ENCODE assay signal across 28 mouse cellular contexts in the genomic region with DNA sequence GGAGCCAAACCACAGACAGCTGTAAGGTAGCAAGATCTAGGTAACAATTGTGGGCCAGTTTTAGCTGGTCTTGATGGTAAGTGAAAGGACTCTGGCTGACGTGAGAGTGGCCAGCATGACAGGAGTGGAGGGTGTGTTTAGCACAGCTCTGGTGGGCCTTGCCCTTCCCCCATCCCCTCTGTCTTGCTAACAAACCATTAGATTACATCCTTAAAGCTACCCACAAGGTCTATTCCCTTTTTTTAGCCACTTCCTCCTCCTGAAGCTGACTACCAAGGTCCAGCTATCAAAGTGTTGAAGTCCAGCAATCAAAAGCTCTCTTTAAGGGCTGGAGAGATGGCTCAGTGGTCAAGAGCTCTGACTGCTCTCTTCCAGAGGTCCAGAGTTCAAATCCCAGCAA.
DNase-seq lines count a peak whose midpoint lies in the region; ATAC-seq lines count a peak whose summit lies in the region.
"Had no signal": no experiment of that assay in that cellular context is flagged by ENCODE, and none has a peak within 500 bp of the region (broad histone marks: within the 10 kb centered on the region; RNA-seq: fewer than 3 reads in every experiment).

No protein-coding gene starts in this region.

- no peak overlapping the region for H3K27ac ChIP-seq in kidney, embryonic 14.5 days (ENCODE audit: low read depth, low read length)
- no peak overlapping the region for H3K27ac ChIP-seq in hindbrain, embryonic 16.5 days (ENCODE audit: low read depth, low read length)
- H3K27ac ChIP-seq: embryonic facial prominence, embryonic 10.5 days; embryonic facial prominence, embryonic 13.5 days; forebrain, embryonic 10.5 days; forebrain, embryonic 15.5 days; hindbrain, embryonic 10.5 days; hindbrain, embryonic 13.5 days; hindbrain, postnatal 0 days had no signal

- no peaks in the 10 kb centered on the region for H3K36me3 ChIP-seq in kidney, embryonic 14.5 days (ENCODE audit: control insufficient read depth, insufficient read depth, low read length)
- no peaks in the 10 kb centered on the region for H3K36me3 ChIP-seq in hindbrain, embryonic 16.5 days (ENCODE audit: control insufficient read depth, insufficient read depth, low read length)
- H3K36me3 ChIP-seq: embryonic facial prominence, embryonic 10.5 days; embryonic facial prominence, embryonic 13.5 days; forebrain, embryonic 10.5 days; forebrain, embryonic 15.5 days; hindbrain, embryonic 10.5 days; hindbrain, embryonic 13.5 days had no signal

- peak; percentile 83 for DNase-seq in heart, adult 11 months
- no peak for DNase-seq in heart, postnatal 10 days
- DNase-seq in testis, postnatal 10 days (ENCODE audit: low spot score), result peak; percentile 30
- no peak for DNase-seq in testis, postnatal 14 days (ENCODE audit: low spot score)
- DNase-seq: adrenal gland, adult 2 months; adrenal gland, postnatal 14 days; cerebellum, adult 11 months; cerebellum, adult 2 months; cerebellum, adult 9-11 months; cerebellum, postnatal 25 days; embryo, embryonic 11 days; gastrocnemius, postnatal 25 days; heart, postnatal 36 days had no signal

- intact Hi-C loops in heart, postnatal 10 days (cut with DNase I), result no loop called here

- H3K9ac ChIP-seq in kidney, embryonic 14.5 days (ENCODE audit: low read depth, low read length), result no peak overlapping the region
- H3K9ac ChIP-seq in hindbrain, embryonic 16.5 days (ENCODE audit: low read depth, low read length), result no peak overlapping the region
- H3K9ac ChIP-seq: embryonic facial prominence, embryonic 13.5 days; forebrain, embryonic 15.5 days; hindbrain, embryonic 13.5 days had no signal

- no peaks in the 10 kb centered on the region for H3K9me3 ChIP-seq in kidney, embryonic 14.5 days (ENCODE audit: control insufficient read depth, low read length)
- no peaks in the 10 kb centered on the region for H3K9me3 ChIP-seq in hindbrain, embryonic 16.5 days (ENCODE audit: control insufficient read depth, low read length)
- H3K9me3 ChIP-seq: embryonic facial prominence, embryonic 10.5 days; embryonic facial prominence, embryonic 13.5 days; forebrain, embryonic 15.5 days; hindbrain, embryonic 10.5 days had no signal

- H3K4me2 ChIP-seq in kidney, embryonic 14.5 days (replicated peaks; ENCODE audit: low read depth, low read length), result no peak overlapping the region
- no peak overlapping the region for H3K4me2 ChIP-seq in hindbrain, embryonic 16.5 days (ENCODE audit: low read length)
- H3K4me2 ChIP-seq: embryonic facial prominence, embryonic 13.5 days; forebrain, embryonic 15.5 days; heart, embryonic 11.5 days; hindbrain, embryonic 13.5 days had no signal

- no peaks in the 10 kb centered on the region for H3K27me3 ChIP-seq in kidney, embryonic 14.5 days (ENCODE audit: control insufficient read depth, insufficient read depth, low read length)
- no peaks in the 10 kb centered on the region for H3K27me3 ChIP-seq in hindbrain, embryonic 16.5 days (replicated peaks; ENCODE audit: control insufficient read depth, insufficient read depth, low read length)
- H3K27me3 ChIP-seq: embryonic facial prominence, embryonic 13.5 days; forebrain, embryonic 15.5 days; hindbrain, embryonic 13.5 days had no signal

- no peak overlapping the region for H3K4me3 ChIP-seq in kidney, embryonic 14.5 days (ENCODE audit: low read length)
- H3K4me3 ChIP-seq in hindbrain, embryonic 16.5 days (ENCODE audit: low read length), result no peak overlapping the region
- H3K4me3 ChIP-seq: embryonic facial prominence, embryonic 10.5 days; embryonic facial prominence, embryonic 13.5 days; erythroblast, embryonic 14.5 days; forebrain, embryonic 10.5 days; forebrain, embryonic 15.5 days; hindbrain, embryonic 10.5 days; hindbrain, embryonic 13.5 days had no signal

- WGBS in kidney, embryonic 14.5 days, result 64% methylated on average over 1 of the region's 1 CpGs
- 100% methylated on average over 1 of the region's 1 CpGs for WGBS in hindbrain, embryonic 16.5 days

- no peaks in the 10 kb centered on the region for H3K4me1 ChIP-seq in kidney, embryonic 14.5 days (ENCODE audit: control insufficient read depth, insufficient read depth, low read length)
- no peaks in the 10 kb centered on the region for H3K4me1 ChIP-seq in hindbrain, embryonic 16.5 days (ENCODE audit: control insufficient read depth, insufficient read depth, low read depth, low read length)
- H3K4me1 ChIP-seq: embryonic facial prominence, embryonic 13.5 days; forebrain, embryonic 15.5 days had no signal

- ATAC-seq in megakaryocyte, adult 5-6 weeks (ENCODE audit: poor library complexity, severe bottlenecking), result peak; percentile 52
- ATAC-seq in monocyte, adult 5-6 weeks (replicated peaks; ENCODE audit: insufficient number of reproducible peaks, low FRiP score, low TSS enrichment, poor library complexity, severe bottlenecking), result 0 out of 2 replicates have a peak, but pooled peaks have one; percentile 20
- ATAC-seq in kidney, embryonic 14.5 days (ENCODE audit: low FRiP score, low TSS enrichment), result no peak
- ATAC-seq in hindbrain, embryonic 16.5 days, result no peak
- ATAC-seq: CD4-positive, CD25-positive, alpha-beta regulatory T cell, adult 4 months; forebrain, embryonic 15.5 days; hindbrain, postnatal 0 days; inflammation-experienced regulatory T-cells, adult 6 months had no signal

Comparison
In these comparisons a context has a peak if more than half of its experiments do, and no peak if none do; other contexts are left out.
1. DNase-seq: peak in heart, adult 11 months (single experiment) and testis, postnatal 10 days (single experiment); none in heart, postnatal 10 days (0 of 2) and testis, postnatal 14 days (single experiment).
2. ATAC-seq: peak in megakaryocyte, adult 5-6 weeks (single experiment) and monocyte, adult 5-6 weeks (single experiment); none in kidney, embryonic 14.5 days (single experiment) and hindbrain, embryonic 16.5 days (single experiment).